Mouse (Mus musculus) testis, postnatal 14 days (tissue): ENCODE measurements around the gene Gm17660.

Source experiments
- DNase-seq: peaks from one replicate; pipeline ENCODE4 v3.0.0; 2021; ENCODE audit warnings: low spot score

Gene Gm17660

GRCm38 (mm10) chr5:104077508-104077907 is at the start of gene Gm17660:
Gene Gm17660, minus strand, starts transcription at chr5:104077608.
- no peak for DNase-seq

- DNase-seq: no peak
These were observed 49.3 kb upstream of the Gm17660 start for GRCm38 (mm10) chr5:104126561-104127320.

- DNase-seq: no peak
These were observed 46.7 kb upstream of the Gm17660 start for GRCm38 (mm10) chr5:104124016-104124658.

GRCm38 (mm10) chr5:104115890-104116289 is 38.5 kb upstream of the Gm17660 start:
- no peak for DNase-seq

- no peak for DNase-seq
These were observed 37.7 kb upstream of the Gm17660 start for GRCm38 (mm10) chr5:104115118-104115517.

GRCm38 (mm10) chr5:104113491-104114172 is 36.2 kb upstream of the Gm17660 start, which contains the start of gene Sparcl1:
Gene Sparcl1, minus strand, starts transcription at chr5:104113733.
- DNase-seq: no peak

GRCm38 (mm10) chr5:104112511-104112910 is 35.1 kb upstream of the Gm17660 start:
- no peak for DNase-seq

- no peak for DNase-seq
These were observed 34.6 kb upstream of the Gm17660 start for GRCm38 (mm10) chr5:104112016-104112415.

- no peak for DNase-seq
These were observed 32.9 kb upstream of the Gm17660 start for GRCm38 (mm10) chr5:104110171-104110920.

GRCm38 (mm10) chr5:104109516-104109915 is 32.1 kb upstream of the Gm17660 start:
- no peak for DNase-seq

- no peak for DNase-seq
These were observed 31.5 kb upstream of the Gm17660 start for GRCm38 (mm10) chr5:104108879-104109369.

GRCm38 (mm10) chr5:104108127-104108875 is 30.9 kb upstream of the Gm17660 start:
- no peak for DNase-seq

- no peak for DNase-seq
These were observed 26.7 kb upstream of the Gm17660 start for GRCm38 (mm10) chr5:104104111-104104510.

GRCm38 (mm10) chr5:104103171-104103570 is 25.8 kb upstream of the Gm17660 start:
- DNase-seq: no peak

- DNase-seq: no peak
These were observed 24.5 kb upstream of the Gm17660 start for GRCm38 (mm10) chr5:104101678-104102531.

- DNase-seq: no peak
These were observed 18.9 kb upstream of the Gm17660 start for GRCm38 (mm10) chr5:104096078-104096938.

GRCm38 (mm10) chr5:104095416-104096077 is 18.1 kb upstream of the Gm17660 start:
- no peak for DNase-seq

- DNase-seq: no peak
These were observed 12.3 kb upstream of the Gm17660 start for GRCm38 (mm10) chr5:104089751-104090150.

- no peak for DNase-seq
These were observed 8.0 kb upstream of the Gm17660 start for GRCm38 (mm10) chr5:104085366-104085765.
